Mouse (Mus musculus): ENCODE data around the gene Pah.

Gene Pah

DNA sequence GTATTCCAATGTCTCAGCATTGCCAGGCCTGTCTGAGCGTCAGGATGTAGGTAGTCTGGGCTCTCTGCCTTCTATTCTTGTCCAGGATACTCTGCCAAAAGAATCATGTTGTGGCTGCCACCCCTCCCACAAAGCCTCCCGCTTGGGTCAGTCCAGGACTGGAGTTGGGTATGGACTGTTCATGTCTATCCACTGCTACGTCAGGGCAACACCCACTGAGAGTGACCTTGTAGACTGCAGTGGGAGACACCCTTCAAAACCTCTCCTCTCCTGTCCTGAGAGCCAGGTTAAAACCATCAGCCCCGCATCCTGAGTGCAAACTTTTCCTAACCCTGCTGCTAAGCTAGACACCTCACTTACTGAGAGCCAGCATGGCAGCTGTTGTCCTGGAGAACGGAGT is at the start of gene Pah:
Gene Pah, plus strand, starts transcription at position 150 of the 400 bp plus-strand sequence.
- no peak for DNase-seq (ENCODE audit: low spot score)

DNA sequence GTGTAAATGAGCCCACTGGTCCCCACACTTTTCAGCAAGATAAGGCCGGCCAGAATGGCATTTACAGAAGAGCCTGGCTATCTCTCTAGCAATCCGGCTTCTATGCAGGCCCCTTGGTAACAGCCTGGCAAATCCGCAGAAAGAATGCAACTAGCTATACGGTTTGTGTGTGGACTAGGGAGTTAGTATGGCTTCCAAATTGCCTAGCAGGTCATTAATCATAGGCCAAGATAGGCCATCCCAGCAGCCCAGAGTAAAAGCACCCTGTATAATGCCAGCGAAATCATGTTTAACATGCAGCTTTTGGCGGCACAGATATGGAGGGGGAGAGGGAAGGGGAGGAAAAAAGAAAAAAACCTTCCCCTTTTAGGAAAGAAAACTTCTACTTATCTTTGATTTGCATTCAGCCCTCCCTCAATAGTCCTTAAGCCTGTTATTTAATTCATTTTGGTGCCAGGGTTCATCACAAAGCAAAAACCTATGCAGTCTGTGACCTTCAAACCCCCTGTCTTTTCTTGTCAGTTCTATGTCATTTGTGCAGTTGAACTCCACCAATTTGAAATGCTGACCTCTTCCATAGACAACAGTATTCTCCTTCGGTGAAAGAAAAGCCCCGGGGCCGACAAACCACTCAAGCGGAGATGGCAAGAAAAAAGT is 48.0 kb upstream of the Pah start:
- DNase-seq (ENCODE audit: low spot score), result no peak

DNA sequence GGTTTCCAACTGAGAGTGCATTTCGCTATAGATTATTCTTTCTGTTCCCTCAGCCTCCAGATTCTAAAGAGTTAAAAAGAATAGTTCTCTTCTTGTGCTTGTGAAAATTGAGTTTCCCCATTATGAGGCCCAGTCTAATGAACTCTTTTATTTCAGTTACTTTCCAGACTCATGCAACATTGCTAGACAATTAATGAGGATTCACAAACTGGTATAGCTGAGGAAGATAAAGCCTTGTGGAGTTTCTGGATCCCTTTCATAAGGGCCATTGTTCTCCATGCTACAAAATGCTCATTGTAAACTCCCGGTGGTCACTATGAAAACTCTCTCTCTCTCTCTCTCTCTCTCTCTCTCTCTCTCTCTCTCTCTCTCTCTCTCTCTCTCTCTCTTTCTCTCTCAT is 46.6 kb upstream of the Pah start:
- DNase-seq (ENCODE audit: low spot score), result no peak

DNA sequence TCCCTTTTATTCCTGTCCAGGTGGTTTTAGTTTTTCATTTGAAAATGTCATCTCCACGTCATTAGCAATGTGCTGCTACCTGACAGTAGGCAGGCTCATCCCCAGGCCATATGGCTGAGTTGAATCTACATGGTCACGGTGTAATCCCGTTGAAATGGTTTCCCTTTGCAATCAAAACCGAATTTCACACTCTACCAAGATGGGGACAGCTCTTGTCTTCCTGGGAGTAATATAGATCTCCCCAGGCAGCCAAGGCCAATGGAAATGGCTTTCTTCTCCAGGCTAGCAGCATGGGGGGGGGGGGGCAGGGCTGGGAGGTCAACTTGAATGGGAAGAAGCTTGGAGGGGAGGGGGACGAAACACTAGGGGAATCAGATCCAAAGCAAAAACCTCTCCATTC is 43.7 kb upstream of the Pah start:
- DNase-seq (ENCODE audit: low spot score), result no peak

DNA sequence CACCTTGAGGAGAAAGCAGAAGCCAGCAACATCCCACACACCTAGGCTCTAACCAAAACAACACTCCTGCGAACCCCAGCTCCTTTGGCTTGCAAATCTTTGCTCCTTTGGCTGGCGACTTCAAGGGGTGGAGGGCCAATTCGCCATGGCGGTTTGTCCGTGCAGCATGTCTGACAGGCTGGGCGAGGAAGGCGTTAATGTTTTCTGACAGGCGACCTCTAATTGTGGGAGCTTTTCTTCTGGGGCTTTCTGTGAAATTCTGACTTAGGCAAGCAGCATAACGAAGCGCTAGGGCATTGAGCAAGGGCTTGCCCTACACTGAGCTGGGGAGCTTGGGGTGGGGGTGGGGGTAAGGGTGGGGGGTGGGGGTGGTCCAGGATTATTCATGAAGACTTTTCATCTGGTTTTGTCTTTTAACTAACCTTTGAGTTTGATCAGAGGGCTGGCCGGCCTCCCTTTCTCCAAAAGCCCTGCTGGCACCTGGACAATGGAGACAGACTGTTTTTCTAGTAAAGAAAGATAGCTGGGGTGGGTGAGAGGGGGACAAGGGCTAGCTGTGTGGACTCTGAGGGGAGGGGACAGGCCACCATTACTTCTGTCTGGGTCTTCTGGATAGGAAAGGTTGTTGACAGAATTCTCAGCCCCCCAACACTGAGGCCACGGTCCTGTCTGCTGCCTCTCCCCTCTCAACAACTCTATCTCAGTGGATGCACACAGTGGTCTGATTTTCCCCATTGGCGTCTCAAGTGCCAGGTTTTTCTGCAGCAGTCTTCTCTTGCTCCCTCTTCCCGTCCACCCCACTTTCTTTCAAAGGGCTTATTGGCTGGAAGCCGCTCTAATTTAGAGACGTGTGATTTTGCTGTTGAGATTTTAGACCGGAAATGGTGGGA is 36.5 kb upstream of the Pah start:
- DNase-seq (ENCODE audit: low spot score), result no peak

DNA sequence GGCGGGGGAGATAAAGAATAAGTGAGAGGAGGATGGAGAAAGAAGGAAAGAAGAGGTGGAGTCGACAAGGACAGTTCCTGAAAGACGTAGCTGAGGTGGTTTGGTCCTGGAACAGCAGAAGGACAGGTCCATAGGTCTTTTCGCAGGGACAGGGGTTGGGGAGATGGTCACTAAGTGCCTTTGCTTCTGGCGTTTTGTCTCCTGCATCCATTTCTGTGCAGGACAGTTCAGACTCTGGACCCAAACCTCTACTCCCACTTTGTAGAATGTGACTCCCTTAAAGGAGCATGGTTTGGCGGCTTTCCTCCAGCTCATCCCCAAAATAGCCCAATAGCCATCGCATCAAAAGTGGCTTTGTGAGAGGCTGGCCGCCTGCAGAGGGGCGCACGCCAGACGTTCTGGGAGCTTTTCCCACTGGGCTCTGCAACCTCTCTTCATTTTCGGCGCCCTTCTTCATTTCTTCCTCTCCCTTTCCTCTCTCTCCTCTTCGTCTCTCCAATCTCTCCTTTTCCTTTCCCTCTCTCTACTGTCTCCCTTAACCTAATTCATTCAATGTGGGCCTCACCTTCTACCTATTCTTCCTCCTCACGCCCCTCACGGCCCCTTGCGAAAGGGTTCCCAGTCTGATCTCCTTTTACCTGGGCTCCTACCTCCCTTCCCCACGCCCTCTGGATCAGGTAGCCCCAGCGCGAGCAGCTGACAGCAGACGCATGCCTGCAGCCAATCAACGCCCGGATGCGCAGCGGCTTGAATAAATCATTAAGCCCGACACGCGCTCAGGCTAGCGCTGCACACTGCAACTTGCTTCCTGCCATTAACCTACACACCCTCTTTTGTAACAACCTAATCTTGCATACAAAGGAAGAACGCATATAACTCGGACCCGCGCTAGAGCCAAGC is 35.6 kb upstream of the Pah start:
- DNase-seq (ENCODE audit: low spot score), result no peak

DNA sequence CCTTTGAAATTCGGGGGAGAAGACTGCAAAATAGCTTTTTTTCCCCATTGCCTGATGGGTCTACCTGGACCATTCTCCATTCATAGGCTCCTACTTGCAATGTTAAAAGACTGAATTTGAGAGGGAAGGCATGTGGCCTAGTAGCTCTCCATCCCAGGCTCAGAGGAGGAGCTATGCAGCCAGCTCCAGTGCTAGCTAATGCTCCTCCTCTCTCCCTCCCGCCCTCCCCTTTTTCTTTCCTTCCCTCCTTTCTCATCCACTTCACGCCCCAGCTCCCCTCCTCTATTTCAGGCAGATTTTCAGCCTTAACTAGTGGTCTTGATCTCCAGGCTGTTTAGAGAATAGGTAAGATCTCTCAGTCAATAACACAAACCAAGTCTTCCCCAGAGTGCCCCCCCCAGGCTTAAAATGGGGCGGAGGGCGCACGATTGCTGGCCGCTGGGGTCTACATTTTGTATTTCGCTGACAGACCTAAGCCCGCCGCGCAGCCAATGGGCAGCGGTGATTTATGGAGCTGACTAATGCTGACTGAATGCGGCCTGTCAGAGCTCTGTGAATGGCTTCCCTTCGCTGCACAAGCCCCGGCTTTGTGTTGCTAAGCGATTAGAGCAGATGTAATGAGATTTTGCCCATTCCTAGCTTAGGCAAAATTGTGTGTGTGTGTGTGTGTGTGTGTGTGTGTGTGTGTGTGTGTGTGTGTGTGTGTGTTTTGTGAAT is 33.0 kb upstream of the Pah start:
- DNase-seq (ENCODE audit: low spot score), result no peak

DNA sequence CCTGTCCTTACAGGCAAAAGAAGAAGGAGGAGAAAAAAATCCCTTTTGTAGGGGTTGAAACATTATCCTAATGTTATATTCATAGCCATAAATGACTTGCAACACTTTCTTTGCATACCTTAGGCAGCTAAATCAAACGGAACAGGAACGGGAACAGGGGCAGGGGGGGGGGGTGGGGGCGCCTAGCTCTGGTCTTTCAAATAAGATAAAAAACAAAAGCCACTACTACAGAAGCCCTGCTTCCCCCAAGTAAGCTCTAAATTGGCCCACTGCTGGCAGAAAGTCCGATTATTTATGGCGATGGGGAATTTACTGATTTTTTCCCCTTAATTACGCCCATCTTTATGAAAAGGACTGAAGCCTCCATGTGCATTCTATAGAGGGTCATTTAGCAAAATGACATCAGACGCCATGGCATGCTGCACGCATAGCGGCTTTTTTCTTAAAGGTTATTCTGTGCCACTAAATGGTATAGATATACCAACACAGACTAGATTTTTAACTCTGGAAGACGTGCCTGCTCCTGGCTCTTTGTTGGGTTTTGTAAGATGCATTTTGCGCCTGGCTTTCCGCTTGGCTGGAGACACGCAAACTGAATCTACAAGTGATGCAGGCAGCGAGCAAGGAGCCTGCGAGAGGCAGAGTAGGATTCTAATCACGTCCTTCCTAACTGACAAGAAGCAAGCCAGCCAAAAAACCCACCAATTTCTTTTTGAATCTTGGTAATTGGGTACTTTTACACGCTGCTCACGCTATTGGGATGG is 32.2 kb upstream of the Pah start:
- no peak for DNase-seq (ENCODE audit: low spot score)

DNA sequence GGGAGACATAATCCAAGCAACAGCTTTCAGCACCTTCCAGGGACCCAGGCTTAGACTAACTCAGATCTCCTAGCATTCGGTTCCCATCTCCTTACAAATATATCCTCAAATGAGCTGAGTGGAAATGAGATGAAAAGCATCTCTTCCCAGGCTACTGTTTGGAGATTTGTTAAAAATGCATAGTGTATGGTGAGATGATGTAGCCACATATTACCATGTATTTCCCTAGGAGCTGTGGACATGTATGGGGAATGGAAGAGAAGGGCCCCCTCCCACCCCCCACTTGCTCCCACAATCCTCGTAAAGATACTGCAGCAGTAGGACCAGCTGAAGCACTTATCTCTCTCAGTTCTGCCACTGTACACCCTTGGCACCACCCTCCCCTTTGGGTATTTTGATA is 31.3 kb upstream of the Pah start:
- DNase-seq (ENCODE audit: low spot score), result no peak

DNA sequence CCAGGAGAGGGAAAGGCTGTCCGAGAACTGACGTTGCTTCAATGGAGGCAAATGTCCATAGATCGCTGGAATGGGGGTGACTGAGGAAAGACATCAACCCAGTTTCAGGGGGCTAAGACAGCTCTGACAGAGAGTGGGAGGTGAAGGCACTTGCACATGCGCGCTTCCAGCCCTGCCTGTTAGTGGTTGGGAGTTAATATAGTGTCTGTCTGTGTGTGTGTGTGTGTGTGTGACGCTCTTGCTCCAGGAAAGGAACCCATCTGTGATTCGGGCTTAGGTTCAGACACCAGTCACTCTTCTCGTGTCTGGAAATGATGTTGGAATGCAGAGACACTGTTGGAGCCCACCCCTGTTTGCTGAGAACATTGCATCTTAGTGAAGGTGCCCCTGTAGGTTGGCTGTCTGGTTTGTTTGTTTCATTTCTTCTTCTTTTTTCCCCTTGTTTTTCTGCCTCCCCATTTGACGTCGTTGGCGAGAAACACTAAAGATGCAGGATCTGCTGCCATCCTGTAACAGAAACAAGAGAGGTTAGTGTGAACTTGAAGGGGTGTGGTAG is 30.0 kb upstream of the Pah start:
- no peak for DNase-seq (ENCODE audit: low spot score)

DNA sequence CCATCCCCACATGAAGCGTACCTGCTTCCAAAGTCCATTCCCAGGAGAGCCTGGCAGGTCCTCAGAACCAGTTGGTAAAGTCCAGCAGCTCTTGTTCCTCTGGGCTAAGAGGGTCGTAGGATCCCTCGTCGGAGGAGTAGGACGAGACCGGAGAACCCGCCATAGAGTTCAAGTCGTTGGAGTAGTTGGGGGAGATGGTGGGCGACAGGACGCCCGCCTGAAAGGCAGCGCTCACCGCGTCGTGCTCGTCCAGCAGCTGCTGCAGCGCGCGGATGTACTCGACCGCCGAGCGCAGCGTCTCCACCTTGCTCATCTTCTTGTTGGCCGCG is 29.3 kb upstream of the Pah start:
- no peak for DNase-seq (ENCODE audit: low spot score)

DNA sequence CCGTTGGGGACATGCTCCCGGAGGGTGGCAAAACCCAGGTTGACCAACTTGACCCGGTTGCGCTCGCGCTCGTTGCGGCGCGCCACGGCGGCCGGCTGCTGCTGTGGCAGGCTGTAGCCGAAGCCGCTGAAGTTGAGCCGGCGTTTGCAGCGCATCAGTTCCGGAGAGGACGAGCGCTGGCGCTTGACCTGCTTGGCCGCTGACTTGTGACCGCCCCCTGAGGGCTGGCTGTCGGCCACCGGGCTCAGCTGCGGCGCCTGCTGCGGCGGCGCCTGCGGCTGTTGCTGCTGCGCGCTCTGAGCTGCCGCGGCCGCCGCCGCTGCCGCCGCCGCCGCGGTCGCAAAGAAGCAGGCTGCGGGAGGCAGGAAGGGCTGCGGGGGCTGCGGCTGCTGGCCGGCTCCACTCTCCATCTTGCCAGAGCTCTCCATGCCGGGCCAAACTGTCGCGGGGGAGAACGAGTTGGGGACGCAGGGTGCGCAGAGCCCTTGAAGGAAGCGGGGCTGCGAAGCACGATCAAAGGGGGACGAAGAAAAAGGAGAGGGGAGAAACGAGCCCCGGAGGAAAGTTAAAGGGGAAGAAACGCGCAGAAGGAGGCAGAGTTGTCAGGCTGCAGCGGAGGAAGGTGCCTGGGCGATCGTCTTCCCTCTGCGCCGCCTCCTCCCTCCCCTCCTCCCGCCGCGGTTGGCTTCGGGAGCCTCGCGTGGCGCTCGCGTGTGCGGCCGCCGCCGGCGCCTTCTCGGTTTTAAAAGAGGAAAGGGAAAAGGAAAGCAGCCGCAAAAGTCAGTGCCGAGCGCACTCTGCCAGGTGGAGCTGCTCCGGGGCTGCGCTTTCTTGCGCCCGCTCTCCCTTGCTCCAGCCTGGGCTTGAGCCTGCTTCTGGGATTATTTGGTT is 28.7 kb upstream of the Pah start:
- peak; percentile 25 for DNase-seq (ENCODE audit: low spot score)

DNA sequence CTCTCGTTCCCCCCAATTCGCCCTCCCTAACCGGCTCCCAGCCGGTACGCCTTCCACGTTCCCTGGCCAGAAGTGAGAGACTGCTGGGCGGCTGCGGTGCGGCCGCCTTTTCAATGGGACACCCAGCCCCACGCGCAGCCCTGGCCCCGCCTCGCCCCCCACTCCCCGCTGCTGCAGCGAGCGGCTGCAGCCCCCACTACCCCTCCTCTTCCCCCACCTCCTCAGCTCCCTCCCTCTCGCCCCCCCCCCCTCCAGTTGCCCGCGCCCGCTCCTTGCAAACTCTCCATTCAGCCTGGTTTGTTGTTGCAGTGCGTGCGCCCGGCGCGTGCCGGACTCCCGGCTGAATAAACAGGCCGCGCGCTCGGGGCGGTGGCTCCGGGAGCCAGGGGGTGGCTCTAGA is 28.0 kb upstream of the Pah start, which contains the start of gene Ascl1:
Gene Ascl1, minus strand, starts transcription at position 85 of the 400 bp plus-strand sequence.
- DNase-seq (ENCODE audit: low spot score), result no peak

DNA sequence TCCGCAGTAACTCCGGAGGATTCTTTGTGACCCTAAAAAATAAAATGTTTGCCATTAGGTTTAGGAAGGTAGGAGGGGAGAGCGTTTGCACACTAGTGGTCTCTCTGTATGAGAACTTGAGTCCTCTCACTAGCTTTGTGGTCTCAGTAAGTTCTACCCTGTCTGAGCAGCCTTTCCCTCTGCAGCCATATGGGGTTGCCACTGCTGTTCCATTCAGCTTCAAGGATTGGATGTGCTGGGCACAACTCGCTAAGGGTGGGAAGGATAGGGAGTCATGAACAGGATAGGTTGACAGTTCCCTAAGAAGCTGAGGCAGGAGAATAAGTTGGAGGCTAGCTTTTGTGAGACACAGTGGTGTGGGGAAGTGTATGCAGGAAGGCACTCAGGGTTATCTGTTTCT is 27.4 kb upstream of the Pah start:
- DNase-seq (ENCODE audit: low spot score), result no peak

DNA sequence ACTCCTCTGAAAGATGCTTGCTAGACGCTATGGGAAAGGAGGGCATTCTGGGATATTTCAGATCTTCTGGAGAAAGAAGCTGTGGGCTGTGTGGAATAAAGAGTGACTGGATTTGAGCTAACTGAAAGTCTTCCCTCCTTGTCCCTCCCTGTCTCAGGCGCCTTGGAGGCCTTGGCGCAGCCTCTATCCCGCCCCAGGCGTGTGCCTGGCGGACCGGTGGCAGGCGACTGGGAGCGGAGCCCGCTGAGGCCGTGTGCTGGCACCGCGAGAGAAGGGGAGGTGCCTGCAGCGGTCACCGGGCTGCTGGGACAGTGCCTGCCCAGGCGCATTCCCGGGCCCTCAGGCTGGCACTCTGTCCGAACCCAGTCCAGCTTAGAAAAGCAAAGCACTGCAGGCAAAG is 27.0 kb upstream of the Pah start:
- DNase-seq (ENCODE audit: low spot score), result no peak

DNA sequence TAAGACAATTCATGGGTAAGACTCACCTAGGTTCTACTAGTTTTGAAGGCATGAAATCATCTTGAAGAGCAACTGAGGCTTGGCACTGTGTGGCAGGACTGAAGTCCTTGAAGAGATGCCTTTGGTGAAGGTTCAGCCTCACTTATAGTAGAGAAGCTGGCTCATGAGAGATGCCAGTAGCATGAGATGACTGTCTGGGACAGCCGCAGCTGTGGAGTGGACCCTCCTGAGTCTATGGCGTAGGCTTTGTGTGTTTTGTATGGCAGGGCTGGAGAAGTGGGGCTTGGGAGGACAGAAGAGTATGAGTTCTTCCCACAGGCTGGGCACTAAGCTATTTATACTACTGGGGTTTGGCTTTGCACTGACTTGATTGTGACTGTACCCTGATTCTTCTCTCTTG is 24.5 kb upstream of the Pah start:
- no peak for DNase-seq (ENCODE audit: low spot score)

DNA sequence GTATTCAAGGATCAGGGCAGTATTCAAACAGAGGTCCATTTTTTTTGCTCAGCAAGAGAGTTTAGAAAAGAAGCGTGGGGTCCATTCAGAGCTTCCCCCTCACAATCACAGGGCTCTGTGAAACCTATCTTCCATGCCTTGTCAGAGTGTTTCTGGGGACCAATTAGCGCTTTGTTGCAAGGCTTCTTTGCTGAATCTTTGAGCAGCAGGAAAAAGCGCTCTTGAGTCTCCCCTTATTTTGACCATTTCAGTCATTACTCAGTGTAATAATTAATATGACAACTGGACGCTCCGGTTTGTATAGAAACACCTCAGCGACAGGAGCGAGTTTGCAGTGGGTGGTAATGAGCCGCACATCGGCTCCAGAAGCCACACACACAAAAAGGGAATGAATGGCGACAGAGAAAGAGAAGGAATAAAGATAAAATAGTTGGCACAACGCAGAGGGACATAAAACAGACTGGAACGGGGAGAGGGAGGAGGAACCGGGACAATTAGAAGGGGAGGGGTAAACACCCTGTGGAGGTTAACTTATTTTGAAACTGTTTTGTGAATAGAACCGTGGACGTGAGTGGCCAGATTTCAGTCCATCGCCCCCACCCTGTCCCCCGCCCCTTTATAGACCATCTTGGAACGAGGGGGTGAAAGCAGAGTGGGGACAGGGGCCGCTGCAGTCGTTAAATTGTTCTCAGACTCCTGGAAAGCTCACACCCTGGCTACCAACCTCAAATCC is 20.5 kb upstream of the Pah start:
- no peak for DNase-seq (ENCODE audit: low spot score)

DNA sequence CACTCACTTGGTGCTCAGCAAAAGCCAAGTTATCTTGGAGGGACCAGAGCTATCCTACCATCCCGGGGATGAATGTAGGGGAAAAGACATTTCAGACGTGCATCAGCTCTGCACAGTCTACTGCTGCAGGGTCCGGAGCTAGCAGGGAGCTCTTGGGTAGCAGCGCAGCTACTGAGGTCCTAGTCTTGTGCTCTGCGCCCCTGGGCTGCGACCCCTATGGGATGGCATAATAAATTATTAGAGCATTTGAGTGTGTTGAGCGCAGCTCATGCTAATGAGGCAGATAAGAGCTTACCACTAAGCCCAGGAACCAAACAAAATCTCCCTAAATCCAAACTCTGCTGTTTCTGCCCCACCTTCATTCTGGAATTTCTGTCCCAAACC is 19.9 kb upstream of the Pah start:
- DNase-seq (ENCODE audit: low spot score), result no peak

DNA sequence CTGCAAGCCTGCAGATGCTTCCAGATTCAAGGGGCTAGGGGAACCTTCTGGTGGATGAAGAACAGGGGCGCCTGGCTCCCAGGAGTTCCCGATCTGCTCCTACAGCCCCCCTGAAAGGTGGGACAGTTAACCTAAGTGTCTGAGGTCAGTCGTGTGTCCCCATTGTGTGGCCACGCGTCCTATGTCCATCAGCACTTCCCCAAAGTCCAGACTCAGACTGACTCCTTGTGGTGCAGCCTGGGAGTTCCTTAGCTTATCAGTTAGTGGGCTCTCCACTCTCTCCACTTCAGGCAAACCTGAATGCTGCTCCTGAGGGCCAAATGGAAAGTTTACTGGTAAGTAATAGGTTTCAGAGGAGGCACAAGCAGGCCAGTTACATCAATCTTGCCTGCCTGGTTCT is 19.3 kb upstream of the Pah start:
- DNase-seq (ENCODE audit: low spot score), result no peak

Measured in testis, postnatal 14 days (tissue).